Comparison of ENCODE assay signal across 26 mouse cellular contexts in the genomic region with DNA sequence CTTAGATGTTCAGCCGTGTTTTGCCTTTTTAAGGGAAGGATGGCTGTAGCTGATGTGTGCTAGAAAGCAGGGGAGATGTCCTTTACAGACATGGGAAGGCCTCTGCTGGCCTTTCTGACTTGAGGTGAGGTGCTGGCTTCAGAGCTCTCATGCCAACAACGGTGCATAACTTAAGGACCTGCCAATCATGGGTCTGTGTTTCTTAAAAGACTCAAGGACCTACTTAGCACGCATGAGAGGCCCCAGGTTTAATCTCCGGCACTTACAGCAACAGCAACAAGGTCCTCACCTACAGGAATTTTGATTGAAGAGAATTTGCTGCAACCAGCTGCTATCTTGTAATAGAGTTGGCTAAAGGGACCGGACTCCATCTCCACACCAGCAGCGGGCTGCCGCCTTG. TPM values are rescaled to one million over a fixed set of nuclear protein-coding genes. Genes with fewer than 3 reads are reported as not detected.
DNase-seq lines count a peak whose midpoint lies in the region; ATAC-seq and TF ChIP-seq lines count a peak whose summit lies in the region.
"Had no signal": no experiment of that assay in that cellular context is flagged by ENCODE, and none has a peak within 500 bp of the region (broad histone marks: within the 10 kb centered on the region; RNA-seq: fewer than 3 reads in every experiment).

No protein-coding gene starts in this region.

- WGBS in heart, embryonic 10.5 days = 67% methylated on average over 7 of the region's 7 CpGs
- WGBS in lung, adult 2 months = 68% methylated on average over 7 of the region's 7 CpGs
- WGBS in lung, embryonic 16.5 days = 69% methylated on average over 7 of the region's 7 CpGs
- 86% methylated on average over 7 of the region's 7 CpGs for WGBS in midbrain, embryonic 11.5 days
- WGBS in hindbrain, embryonic 11.5 days = 82% methylated on average over 7 of the region's 7 CpGs
- 89% methylated on average over 7 of the region's 7 CpGs for WGBS in midbrain, postnatal 0 days

- ATAC-seq in lung, embryonic 16.5 days (ENCODE audit: low read depth) = peak; percentile 81
- no peak for ATAC-seq in midbrain, embryonic 11.5 days (ENCODE audit: low FRiP score)
- ATAC-seq in hindbrain, embryonic 11.5 days (ENCODE audit: low FRiP score) = no peak
- ATAC-seq in midbrain, postnatal 0 days (ENCODE audit: low FRiP score) = no peak
- ATAC-seq: activated CD4-positive, CD25-positive, alpha-beta regulatory T cell, adult 4 months; forebrain, embryonic 14.5 days; forebrain, postnatal 0 days; hindbrain, embryonic 16.5 days had no signal

- no peak for TF ChIP-seq POLR2A in lung, adult 2 months (IDR thresholded peaks at IDR 0.05; ENCODE audit: borderline replicate concordance, extremely low read depth, low read depth, low read length)

- DNase-seq in heart, adult 11 months = peak; percentile 54
- no peak for DNase-seq in heart, embryonic 10.5 days (ENCODE audit: low spot score)
- peak; percentile 27 for DNase-seq in lung, adult 2 months
- peak; percentile 72 for DNase-seq in lung, postnatal 25 days (ENCODE audit: low spot score)
- DNase-seq in midbrain, embryonic 11.5 days (ENCODE audit: low spot score, missing footprints) = no peak
- no peak for DNase-seq in hindbrain, embryonic 11.5 days (ENCODE audit: low spot score)
- DNase-seq in midbrain, postnatal 0 days (ENCODE audit: low spot score) = no peak
- DNase-seq: adrenal gland, adult 8-10 months; adrenal gland, postnatal 36 days; cerebellum, adult 18-20 months; cerebellum, adult 9-10 months; cerebellum, postnatal 14 days; forebrain, postnatal 0 days; gastrocnemius, postnatal 25 days; heart, adult 2 months had no signal

- no peak overlapping the region for H3K4me3 ChIP-seq in heart, embryonic 10.5 days
- H3K4me3 ChIP-seq in lung, adult 2 months (replicated peaks; ENCODE audit: extremely low read depth, low read depth, low read length) = no peak overlapping the region
- H3K4me3 ChIP-seq in lung, embryonic 16.5 days (ENCODE audit: low read length) = no peak overlapping the region
- H3K4me3 ChIP-seq in midbrain, embryonic 11.5 days (ENCODE audit: low read depth, low read length) = no peak overlapping the region
- no peak overlapping the region for H3K4me3 ChIP-seq in hindbrain, embryonic 11.5 days (ENCODE audit: low read depth, low read length)
- H3K4me3 ChIP-seq in midbrain, postnatal 0 days (ENCODE audit: low read depth, low read length) = no peak overlapping the region
- H3K4me3 ChIP-seq: embryonic facial prominence, embryonic 12.5 days; embryonic facial prominence, embryonic 15.5 days; heart, adult 2 months; hindbrain, embryonic 13.5 days had no signal

- no peak for TF ChIP-seq CTCF in lung, adult 2 months (IDR thresholded peaks at IDR 0.05; ENCODE audit: insufficient read depth, low read length)
- TF ChIP-seq CTCF in midbrain, postnatal 0 days (IDR thresholded peaks at IDR 0.05) = no peak

- peaks cover 19% of the 10 kb centered on the region; the same call in 1 of the 2 replicates for H3K4me1 ChIP-seq in heart, embryonic 10.5 days
- H3K4me1 ChIP-seq in lung, adult 2 months (ENCODE audit: control insufficient read depth, insufficient read depth, low read length) = no peaks in the 10 kb centered on the region
- H3K4me1 ChIP-seq in lung, embryonic 16.5 days (replicated peaks; ENCODE audit: control insufficient read depth, insufficient read depth, low read length) = peaks cover 2% of the 10 kb centered on the region; the same call in 1 of the 2 replicates
- H3K4me1 ChIP-seq in midbrain, embryonic 11.5 days (ENCODE audit: control insufficient read depth, insufficient read depth, low read length) = no peaks in the 10 kb centered on the region
- no peaks in the 10 kb centered on the region for H3K4me1 ChIP-seq in hindbrain, embryonic 11.5 days (replicated peaks; ENCODE audit: control insufficient read depth, insufficient read depth, low read length)
- no peaks in the 10 kb centered on the region for H3K4me1 ChIP-seq in midbrain, postnatal 0 days (ENCODE audit: insufficient read depth, low read length)
- H3K4me1 ChIP-seq: embryonic facial prominence, embryonic 12.5 days; embryonic facial prominence, embryonic 15.5 days; hindbrain, embryonic 13.5 days had no signal

- H3K27me3 ChIP-seq in heart, embryonic 10.5 days (ENCODE audit: insufficient read depth, poor library complexity, severe bottlenecking) = no peaks in the 10 kb centered on the region
- H3K27me3 ChIP-seq in lung, embryonic 16.5 days (ENCODE audit: control insufficient read depth, insufficient read depth, low read depth, low read length) = no peaks in the 10 kb centered on the region; the same call in 1 of the 2 replicates
- no peaks in the 10 kb centered on the region for H3K27me3 ChIP-seq in midbrain, embryonic 11.5 days (ENCODE audit: control insufficient read depth, insufficient read depth, low read length)
- no peaks in the 10 kb centered on the region for H3K27me3 ChIP-seq in hindbrain, embryonic 11.5 days (ENCODE audit: control insufficient read depth, insufficient read depth, low read length)
- no peaks in the 10 kb centered on the region for H3K27me3 ChIP-seq in midbrain, postnatal 0 days (ENCODE audit: insufficient read depth, low read length)
- H3K27me3 ChIP-seq: embryonic facial prominence, embryonic 12.5 days; embryonic facial prominence, embryonic 15.5 days; hindbrain, embryonic 13.5 days had no signal

- no peak overlapping the region for H3K27ac ChIP-seq in heart, embryonic 10.5 days
- H3K27ac ChIP-seq in lung, embryonic 16.5 days (ENCODE audit: low read length) = no peak overlapping the region
- no peak overlapping the region for H3K27ac ChIP-seq in midbrain, embryonic 11.5 days (ENCODE audit: low read depth, low read length)
- no peak overlapping the region for H3K27ac ChIP-seq in hindbrain, embryonic 11.5 days (ENCODE audit: low read depth, low read length)
- no peak overlapping the region for H3K27ac ChIP-seq in midbrain, postnatal 0 days (ENCODE audit: low read depth, low read length)
- H3K27ac ChIP-seq: embryonic facial prominence, embryonic 12.5 days; embryonic facial prominence, embryonic 15.5 days; heart, adult 2 months; hindbrain, embryonic 13.5 days had no signal

- H3K36me3 ChIP-seq in heart, embryonic 10.5 days = peaks cover 45% of the 10 kb centered on the region
- H3K36me3 ChIP-seq in lung, embryonic 16.5 days (ENCODE audit: control insufficient read depth, insufficient read depth, low read length) = peaks cover 9% of the 10 kb centered on the region
- H3K36me3 ChIP-seq in midbrain, embryonic 11.5 days (ENCODE audit: control insufficient read depth, insufficient read depth, low read length) = peaks cover 4% of the 10 kb centered on the region
- peaks cover 3% of the 10 kb centered on the region; the same call in 1 of the 2 replicates for H3K36me3 ChIP-seq in hindbrain, embryonic 11.5 days (ENCODE audit: control insufficient read depth, insufficient read depth, low read length)
- peaks cover 33% of the 10 kb centered on the region for H3K36me3 ChIP-seq in midbrain, postnatal 0 days (ENCODE audit: insufficient read depth, low read length)

- H3K9me3 ChIP-seq in heart, embryonic 10.5 days = no peaks in the 10 kb centered on the region
- H3K9me3 ChIP-seq in lung, embryonic 16.5 days (ENCODE audit: control insufficient read depth, low read length) = no peaks in the 10 kb centered on the region
- H3K9me3 ChIP-seq in midbrain, embryonic 11.5 days (ENCODE audit: control insufficient read depth, low read length) = no peaks in the 10 kb centered on the region
- H3K9me3 ChIP-seq in hindbrain, embryonic 11.5 days (ENCODE audit: control insufficient read depth, low read length) = no peaks in the 10 kb centered on the region
- no peaks in the 10 kb centered on the region for H3K9me3 ChIP-seq in midbrain, postnatal 0 days (ENCODE audit: low read length)
- H3K9me3 ChIP-seq: embryonic facial prominence, embryonic 12.5 days; embryonic facial prominence, embryonic 15.5 days; hindbrain, embryonic 13.5 days had no signal

- H3K4me2 ChIP-seq in lung, embryonic 16.5 days (ENCODE audit: low read depth, low read length) = no peak overlapping the region
- no peak overlapping the region for H3K4me2 ChIP-seq in midbrain, embryonic 11.5 days
- H3K4me2 ChIP-seq in hindbrain, embryonic 11.5 days (replicated peaks; ENCODE audit: low read depth, low read length) = no peak overlapping the region
- no peak overlapping the region for H3K4me2 ChIP-seq in midbrain, postnatal 0 days (ENCODE audit: low read depth, low read length, poor library complexity, severe bottlenecking)
- H3K4me2 ChIP-seq: embryonic facial prominence, embryonic 12.5 days; embryonic facial prominence, embryonic 15.5 days; heart, embryonic 11.5 days; hindbrain, embryonic 13.5 days had no signal

- H3K9ac ChIP-seq in lung, embryonic 16.5 days (ENCODE audit: low read length) = no peak overlapping the region
- H3K9ac ChIP-seq in midbrain, embryonic 11.5 days (ENCODE audit: low read length) = no peak overlapping the region
- no peak overlapping the region for H3K9ac ChIP-seq in hindbrain, embryonic 11.5 days (ENCODE audit: low read depth, low read length)
- H3K9ac ChIP-seq in midbrain, postnatal 0 days (replicated peaks; ENCODE audit: low read length, poor library complexity, severe bottlenecking) = no peak overlapping the region
- H3K9ac ChIP-seq: embryonic facial prominence, embryonic 12.5 days; embryonic facial prominence, embryonic 15.5 days; forebrain, postnatal 0 days; hindbrain, embryonic 13.5 days had no signal

RNA-seq across cellular contexts. Expression of gene Klhl42, which starts 18.1 kb away (rescaled TPM):
- 5.2 and 5.7 TPM in 2 replicates for polyA plus RNA-seq in heart, embryonic 10.5 days (2016; fragmentation: Nextera tagmentation; extraction: Ambion mirVana)
- polyA plus RNA-seq in lung, adult 2 months (2012; rRNA removed) = 11.5 and 12.0 TPM in 2 replicates
- 6.7 and 7.6 TPM in 2 replicates for polyA plus RNA-seq in lung, embryonic 16.5 days (2015; fragmentation: Nextera tagmentation; extraction: Ambion mirVana)
- 8.6 and 9.3 TPM in 2 replicates for polyA plus RNA-seq in midbrain, embryonic 11.5 days (2014; fragmentation: Nextera tagmentation; extraction: Ambion mirVana)
- polyA plus RNA-seq in hindbrain, embryonic 11.5 days (2014; fragmentation: Nextera tagmentation; extraction: Ambion mirVana) = 9.0 and 9.9 TPM in 2 replicates
- total RNA-seq in midbrain, postnatal 0 days (2014; rRNA removed) = 26.0 and 32.5 TPM in 2 replicates
- polyA plus RNA-seq in midbrain, postnatal 0 days (2015; fragmentation: Nextera tagmentation; extraction: Ambion mirVana) = 6.4 and 6.5 TPM in 2 replicates

RNA-seq across cellular contexts. Expression of gene Mansc4, which starts 22.5 kb away (rescaled TPM):
- 0.59 TPM in 1 of 2 replicates, not detected in the other for polyA plus RNA-seq in heart, embryonic 10.5 days (2016; fragmentation: Nextera tagmentation; extraction: Ambion mirVana)
- polyA plus RNA-seq in lung, adult 2 months (2012; rRNA removed) = 0.20 and 0.65 TPM in 2 replicates
- 7.5 and 8.2 TPM in 2 replicates for polyA plus RNA-seq in lung, embryonic 16.5 days (2015; fragmentation: Nextera tagmentation; extraction: Ambion mirVana)
- 0.72 and 0.83 TPM in 2 replicates for polyA plus RNA-seq in midbrain, embryonic 11.5 days (2014; fragmentation: Nextera tagmentation; extraction: Ambion mirVana)
- polyA plus RNA-seq in hindbrain, embryonic 11.5 days (2014; fragmentation: Nextera tagmentation; extraction: Ambion mirVana) = 0.92 and 0.96 TPM in 2 replicates
- total RNA-seq in midbrain, postnatal 0 days (2014; rRNA removed) = 0.57 and 1.9 TPM in 2 replicates
- polyA plus RNA-seq in midbrain, postnatal 0 days (2015; fragmentation: Nextera tagmentation; extraction: Ambion mirVana) = 1.4 TPM in 2 replicates
- total RNA-seq: common myeloid progenitor, adult 5-6 weeks; gastrocnemius, postnatal 25 days; heart, adult 2 months; heart, postnatal 25 days; hematopoietic stem cell, adult 5-6 weeks had no signal
- polyA plus RNA-seq: heart, adult 2 months had no signal

Comparison
In these comparisons a context has a peak if more than half of its experiments do, and no peak if none do; other contexts are left out.
1. DNase-seq: peak in heart, adult 11 months (single experiment), lung, adult 2 months (single experiment) and lung, postnatal 25 days (single experiment); none in heart, embryonic 10.5 days (single experiment), midbrain, embryonic 11.5 days (single experiment), hindbrain, embryonic 11.5 days (single experiment) and midbrain, postnatal 0 days (single experiment).